Mouse (Mus musculus) stomach, embryonic 16.5 days (tissue): ENCODE measurements around the gene Shld2. TPM values are rescaled to one million over a fixed set of nuclear protein-coding genes. Genes with fewer than 3 reads are reported as not detected.
A peak's percentile ranks its signal among the peaks of the same experiment; 100 is the strongest.

ENCODE experiments used
- ATAC-seq: fragments of 200-750 bp; cut with Nextera tagmentation; 2 replicates; pipeline ENCODE4 v1.8.0; 2017; ENCODE audit warnings: moderate number of reproducible peaks, moderate TSS enrichment; ENCODE audit not compliant: insufficient read depth, low FRiP score
- H3K27ac ChIP-seq: fragments of 300-500 bp; sonication (generic); 2 replicates; pipeline ENCODE4 v1.5.1; 2014; ENCODE audit warnings: low read length
- H3K27me3 ChIP-seq: fragments of 300-500 bp; sonication (generic); 2 replicates; pipeline ENCODE4 v1.6.1; 2014; ENCODE audit warnings: low read length, control low read depth, mixed read lengths; ENCODE audit not compliant: control insufficient read depth, insufficient read depth
- H3K36me3 ChIP-seq: fragments of 300-500 bp; sonication (generic); 2 replicates; pipeline ENCODE4 v1.6.1; 2014; ENCODE audit warnings: low read length; ENCODE audit not compliant: control insufficient read depth, insufficient read depth
- H3K4me1 ChIP-seq: fragments of 300-500 bp; sonication (generic); 2 replicates; pipeline ENCODE4 v1.6.1; 2014; ENCODE audit warnings: low read length, control low read depth, mixed read lengths; ENCODE audit not compliant: control insufficient read depth, insufficient read depth
- H3K4me2 ChIP-seq: fragments of 300-500 bp; sonication (generic); 2 replicates; pipeline ENCODE4 v1.6.1; 2014; ENCODE audit warnings: low read depth, low read length, mixed read lengths
- H3K4me3 ChIP-seq: fragments of 300-500 bp; sonication (generic); replicated peaks from 2 replicates; pipeline ENCODE4 v1.5.1; 2014; ENCODE audit warnings: mild to moderate bottlenecking, low read length
- H3K9ac ChIP-seq: fragments of 300-500 bp; sonication (generic); 2 replicates; pipeline ENCODE4 v1.6.1; 2014; ENCODE audit warnings: low read length
- H3K9me3 ChIP-seq: fragments of 300-500 bp; sonication (generic); replicated peaks from 2 replicates; pipeline ENCODE4 v1.6.1; 2016; ENCODE audit warnings: low read length, control low read depth; ENCODE audit not compliant: control insufficient read depth
- WGBS: fragments of 180-500 bp; shearing (Covaris S2); extraction: QIAGEN DNeasy Blood & Tissue Kit; methylation state at CpG from one replicate; pipeline ENCODE4 v1.1.7; 2014; 5-methylcytosine and 5-hydroxymethylcytosine counted together
- polyA plus RNA-seq: library from polyadenylated mRNA; unstranded; fragments of >200 nt; fragmentation: Nextera tagmentation; extraction: Ambion mirVana; gene quantifications from 2 replicates; pipeline ENCODE4 v1.2.1, GENCODE M21; 2015

Shld2 gene
- polyA plus RNA-seq, 1 experiment from 2014 or later: 6.1 TPM

GRCm38 (mm10) chr14:34240676-34241075 is 69.6 kb downstream of the Shld2 start:
- H3K4me2 ChIP-seq: no peak overlapping the region
- no peaks in the 10 kb centered on the region for H3K27me3 ChIP-seq
- no peaks in the 10 kb centered on the region for H3K4me1 ChIP-seq
- no peak for ATAC-seq
- H3K36me3 ChIP-seq: no peaks in the 10 kb centered on the region
- no peaks in the 10 kb centered on the region for H3K9me3 ChIP-seq
- no peak overlapping the region for H3K27ac ChIP-seq
- H3K9ac ChIP-seq: no peak overlapping the region
- no peak overlapping the region for H3K4me3 ChIP-seq
- 50% methylated on average over 6 of the region's 6 CpGs for WGBS

- Histone ChIP-seq H3K27ac (no peak overlapping the region), H3K36me3 (no peaks in the 10 kb centered on the region), H3K27me3 (no peaks in the 10 kb centered on the region), H3K9ac (no peak overlapping the region), H3K4me1 (no peaks in the 10 kb centered on the region), H3K4me3 (no peak overlapping the region), H3K4me2 (no peak overlapping the region), H3K9me3 (no peaks in the 10 kb centered on the region)
- no peak for ATAC-seq
- WGBS: 54% methylated on average over 10 of the region's 10 CpGs
Measured at GRCm38 (mm10) chr14:34240263-34240662, 70.0 kb downstream of the Shld2 start.

- Histone ChIP-seq H3K9ac (peak overlapping the region; percentile 60), H3K4me3 (peak overlapping the region; percentile 42), H3K4me1 (no peaks in the 10 kb centered on the region), H3K36me3 (no peaks in the 10 kb centered on the region), H3K27me3 (no peaks in the 10 kb centered on the region), H3K9me3 (no peaks in the 10 kb centered on the region), H3K27ac (no peak overlapping the region), H3K4me2 (peak overlapping the region; percentile 65)
- 4% methylated on average over 16 of the region's 16 CpGs for WGBS
- ATAC-seq: peak; percentile 94
Measured at GRCm38 (mm10) chr14:34234630-34235380, 75.5 kb downstream of the Shld2 start.

- no peaks in the 10 kb centered on the region for H3K9me3 ChIP-seq
- H3K4me1 ChIP-seq: no peaks in the 10 kb centered on the region
- no peak overlapping the region for H3K4me2 ChIP-seq
- no peak overlapping the region for H3K9ac ChIP-seq
- no peaks in the 10 kb centered on the region for H3K27me3 ChIP-seq
- WGBS: 79% methylated on average over 4 of the region's 4 CpGs
- H3K27ac ChIP-seq: no peak overlapping the region
- no peak for ATAC-seq
- H3K4me3 ChIP-seq: no peak overlapping the region
- H3K36me3 ChIP-seq: no peaks in the 10 kb centered on the region
Measured at GRCm38 (mm10) chr14:34233846-34234245, 76.4 kb downstream of the Shld2 start.

- no peak for ATAC-seq
- H3K9me3 ChIP-seq: no peaks in the 10 kb centered on the region
- H3K27me3 ChIP-seq: no peaks in the 10 kb centered on the region
- H3K9ac ChIP-seq: no peak overlapping the region
- H3K36me3 ChIP-seq: no peaks in the 10 kb centered on the region
- 79% methylated on average over 9 of the region's 9 CpGs for WGBS
- no peaks in the 10 kb centered on the region for H3K4me1 ChIP-seq
- no peak overlapping the region for H3K4me2 ChIP-seq
- H3K27ac ChIP-seq: no peak overlapping the region
- H3K4me3 ChIP-seq: no peak overlapping the region
Measured at GRCm38 (mm10) chr14:34232866-34233680, 77.2 kb downstream of the Shld2 start.

GRCm38 (mm10) chr14:34232340-34232739 is 78.0 kb downstream of the Shld2 start:
- Histone ChIP-seq H3K27ac (no peak overlapping the region), H3K4me2 (no peak overlapping the region), H3K9ac (no peak overlapping the region), H3K9me3 (no peaks in the 10 kb centered on the region), H3K27me3 (no peaks in the 10 kb centered on the region), H3K4me3 (no peak overlapping the region), H3K36me3 (no peaks in the 10 kb centered on the region), H3K4me1 (no peaks in the 10 kb centered on the region)
- 62% methylated on average over 7 of the region's 7 CpGs for WGBS
- ATAC-seq: no peak

GRCm38 (mm10) chr14:34228830-34229506 is 81.3 kb downstream of the Shld2 start:
- WGBS: 73% methylated on average over 10 of the region's 10 CpGs
- no peak for ATAC-seq
- Histone ChIP-seq H3K9me3 (no peaks in the 10 kb centered on the region), H3K4me3 (no peak overlapping the region), H3K9ac (no peak overlapping the region), H3K4me1 (no peaks in the 10 kb centered on the region), H3K27ac (no peak overlapping the region), H3K36me3 (no peaks in the 10 kb centered on the region), H3K27me3 (no peaks in the 10 kb centered on the region), H3K4me2 (no peak overlapping the region)

GRCm38 (mm10) chr14:34227981-34228380 is 82.3 kb downstream of the Shld2 start:
- Histone ChIP-seq H3K9me3 (no peaks in the 10 kb centered on the region), H3K27me3 (no peaks in the 10 kb centered on the region), H3K4me2 (no peak overlapping the region), H3K4me3 (no peak overlapping the region), H3K27ac (no peak overlapping the region), H3K36me3 (no peaks in the 10 kb centered on the region), H3K9ac (no peak overlapping the region), H3K4me1 (no peaks in the 10 kb centered on the region)
- no peak for ATAC-seq
- 84% methylated on average over 12 of the region's 12 CpGs for WGBS

GRCm38 (mm10) chr14:34226566-34226965 is 83.7 kb downstream of the Shld2 start:
- H3K9ac ChIP-seq: no peak overlapping the region
- no peak for ATAC-seq
- 80% methylated on average over 4 of the region's 4 CpGs for WGBS
- no peaks in the 10 kb centered on the region for H3K36me3 ChIP-seq
- H3K4me3 ChIP-seq: no peak overlapping the region
- no peaks in the 10 kb centered on the region for H3K27me3 ChIP-seq
- no peak overlapping the region for H3K4me2 ChIP-seq
- H3K27ac ChIP-seq: no peak overlapping the region
- no peaks in the 10 kb centered on the region for H3K9me3 ChIP-seq
- no peaks in the 10 kb centered on the region for H3K4me1 ChIP-seq
